Mouse (Mus musculus) liver, embryonic 15.5 days (tissue): ENCODE results near the gene Dnah6. TPM values are rescaled to one million over a fixed set of nuclear protein-coding genes. Genes with fewer than 3 reads are reported as not detected.

Experiments used
- ATAC-seq: fragments of 200-750 bp; cut with Nextera tagmentation; 2 replicates; pipeline ENCODE4 v1.8.0; 2017; ENCODE audit warnings: moderate number of reproducible peaks, mild to moderate bottlenecking, moderate library complexity; ENCODE audit not compliant: insufficient read depth
- H3K27ac ChIP-seq: fragments of 300-500 bp; sonication (generic); replicated peaks from 2 replicates; pipeline ENCODE4 v1.5.1; 2015; ENCODE audit warnings: mild to moderate bottlenecking, inconsistent platforms
- H3K27me3 ChIP-seq: fragments of 300-500 bp; sonication (generic); 2 replicates; pipeline ENCODE4 v1.6.1; 2015; ENCODE audit warnings: mild to moderate bottlenecking, inconsistent platforms
- H3K36me3 ChIP-seq: fragments of 300-500 bp; sonication (generic); replicated peaks from 2 replicates; pipeline ENCODE4 v1.6.1; 2015; ENCODE audit warnings: moderate library complexity, mild to moderate bottlenecking, inconsistent platforms
- H3K4me1 ChIP-seq: fragments of 300-500 bp; sonication (generic); replicated peaks from 2 replicates; pipeline ENCODE4 v1.6.1; 2015; ENCODE audit warnings: inconsistent platforms
- H3K4me2 ChIP-seq: fragments of 300-500 bp; sonication (generic); 2 replicates; pipeline ENCODE4 v1.6.1; 2015; ENCODE audit warnings: moderate library complexity, mild to moderate bottlenecking, inconsistent platforms
- H3K4me3 ChIP-seq: fragments of 300-500 bp; sonication (generic); replicated peaks from 2 replicates; pipeline ENCODE4 v1.5.1; 2015; ENCODE audit warnings: mild to moderate bottlenecking, inconsistent platforms
- H3K9ac ChIP-seq: fragments of 300-500 bp; sonication (generic); 2 replicates; pipeline ENCODE4 v1.6.1; 2015; ENCODE audit warnings: moderate library complexity, mild to moderate bottlenecking, inconsistent platforms
- H3K9me3 ChIP-seq: fragments of 300-500 bp; sonication (generic); replicated peaks from 2 replicates; pipeline ENCODE4 v1.6.1; 2016; ENCODE audit warnings: inconsistent platforms
- WGBS: fragments of 180-500 bp; shearing (Covaris S2); methylation state at CpG from one replicate; pipeline ENCODE4 v1.1.7; 2015; ENCODE audit warnings: mixed read lengths; ENCODE audit not compliant: insufficient replicate concordance; 5-methylcytosine and 5-hydroxymethylcytosine counted together
- polyA plus RNA-seq: library from polyadenylated mRNA; unstranded; fragments of >200 nt; fragmentation: Nextera tagmentation; extraction: Ambion mirVana; gene quantifications from 2 replicates; pipeline ENCODE4 v1.2.1, GENCODE M21; 2015

The Dnah6 gene
- polyA plus RNA-seq, 1 experiment from 2014 or later, result 0.01 TPM

GRCm38 (mm10) chr6:72993054-72993687, 228.3 kb downstream of the Dnah6 start:
- peaks cover 6% of the 10 kb centered on the region; the same call in 1 of the 2 replicates for H3K4me1 ChIP-seq
- no peak for ATAC-seq
- H3K36me3 ChIP-seq, result no peaks in the 10 kb centered on the region
- WGBS, result 28% methylated on average over 8 of the region's 8 CpGs
- H3K9ac ChIP-seq, result no peak overlapping the region
- no peaks in the 10 kb centered on the region for H3K9me3 ChIP-seq
- no peak overlapping the region for H3K4me2 ChIP-seq
- H3K27me3 ChIP-seq, result no peaks in the 10 kb centered on the region
- no peak overlapping the region for H3K27ac ChIP-seq
- no peak overlapping the region for H3K4me3 ChIP-seq

GRCm38 (mm10) chr6:72990206-72990605, 231.2 kb downstream of the Dnah6 start:
- WGBS, result 65% methylated on average over 5 of the region's 5 CpGs
- ATAC-seq, result no peak
- H3K4me2 ChIP-seq, result no peak overlapping the region
- no peak overlapping the region for H3K9ac ChIP-seq
- no peaks in the 10 kb centered on the region for H3K27me3 ChIP-seq
- no peak overlapping the region for H3K4me3 ChIP-seq
- H3K27ac ChIP-seq, result no peak overlapping the region
- peaks cover 6% of the 10 kb centered on the region; the same call in 1 of the 2 replicates for H3K4me1 ChIP-seq
- H3K9me3 ChIP-seq, result no peaks in the 10 kb centered on the region
- no peaks in the 10 kb centered on the region for H3K36me3 ChIP-seq

- H3K9ac ChIP-seq, result no peak overlapping the region
- H3K4me2 ChIP-seq, result no peak overlapping the region
- WGBS, result 39% methylated on average over 7 of the region's 7 CpGs
- H3K27ac ChIP-seq, result no peak overlapping the region
- ATAC-seq, result no peak
- H3K9me3 ChIP-seq, result no peaks in the 10 kb centered on the region
- no peaks in the 10 kb centered on the region for H3K36me3 ChIP-seq
- no peaks in the 10 kb centered on the region for H3K27me3 ChIP-seq
- peaks cover 6% of the 10 kb centered on the region; the same call in 1 of the 2 replicates for H3K4me1 ChIP-seq
- H3K4me3 ChIP-seq, result no peak overlapping the region
Observed at GRCm38 (mm10) chr6:72989028-72989736, 232.3 kb downstream of the Dnah6 start.

- H3K36me3 ChIP-seq, result no peaks in the 10 kb centered on the region
- H3K27ac ChIP-seq, result no peak overlapping the region
- no peaks in the 10 kb centered on the region for H3K4me1 ChIP-seq
- H3K4me3 ChIP-seq, result no peak overlapping the region
- ATAC-seq, result no peak
- no peak overlapping the region for H3K9ac ChIP-seq
- H3K27me3 ChIP-seq, result no peaks in the 10 kb centered on the region
- 68% methylated on average over 4 of the region's 4 CpGs for WGBS
- no peaks in the 10 kb centered on the region for H3K9me3 ChIP-seq
- no peak overlapping the region for H3K4me2 ChIP-seq
Observed at GRCm38 (mm10) chr6:72982506-72982905, 238.9 kb downstream of the Dnah6 start.

GRCm38 (mm10) chr6:72981851-72982250, 239.6 kb downstream of the Dnah6 start:
- Histone ChIP-seq H3K9me3 (no peaks in the 10 kb centered on the region), H3K27me3 (no peaks in the 10 kb centered on the region), H3K9ac (no peak overlapping the region), H3K36me3 (no peaks in the 10 kb centered on the region), H3K4me2 (no peak overlapping the region), H3K4me3 (no peak overlapping the region), H3K27ac (no peak overlapping the region), H3K4me1 (no peaks in the 10 kb centered on the region)
- WGBS, result 32% methylated on average over 6 of the region's 6 CpGs
- ATAC-seq, result no peak

GRCm38 (mm10) chr6:72981124-72981651, 240.3 kb downstream of the Dnah6 start:
- Histone ChIP-seq H3K27me3 (no peaks in the 10 kb centered on the region), H3K9me3 (no peaks in the 10 kb centered on the region), H3K27ac (no peak overlapping the region), H3K9ac (no peak overlapping the region), H3K4me2 (no peak overlapping the region), H3K4me1 (no peaks in the 10 kb centered on the region), H3K36me3 (no peaks in the 10 kb centered on the region), H3K4me3 (no peak overlapping the region)
- no peak for ATAC-seq
- WGBS, result 46% methylated on average over 9 of the region's 9 CpGs

- no peak for ATAC-seq
- H3K27ac ChIP-seq, result no peak overlapping the region
- no peaks in the 10 kb centered on the region for H3K9me3 ChIP-seq
- no peaks in the 10 kb centered on the region for H3K27me3 ChIP-seq
- no peaks in the 10 kb centered on the region for H3K36me3 ChIP-seq
- no peak overlapping the region for H3K4me2 ChIP-seq
- no peak overlapping the region for H3K4me3 ChIP-seq
- H3K9ac ChIP-seq, result no peak overlapping the region
- 70% methylated on average over 2 of the region's 2 CpGs for WGBS
- no peaks in the 10 kb centered on the region for H3K4me1 ChIP-seq
Observed at GRCm38 (mm10) chr6:72976866-72977265, 244.6 kb downstream of the Dnah6 start.

- Histone ChIP-seq H3K36me3 (no peaks in the 10 kb centered on the region), H3K27me3 (no peaks in the 10 kb centered on the region), H3K4me2 (no peak overlapping the region), H3K4me1 (no peaks in the 10 kb centered on the region), H3K4me3 (no peak overlapping the region), H3K9ac (no peak overlapping the region), H3K27ac (no peak overlapping the region), H3K9me3 (no peaks in the 10 kb centered on the region)
- WGBS, result 43% methylated on average over 3 of the region's 3 CpGs
- no peak for ATAC-seq
Observed at GRCm38 (mm10) chr6:72971074-72971473, 250.4 kb downstream of the Dnah6 start.

- H3K4me2 ChIP-seq, result no peak overlapping the region
- H3K27ac ChIP-seq, result no peak overlapping the region
- no peaks in the 10 kb centered on the region for H3K9me3 ChIP-seq
- ATAC-seq, result no peak
- WGBS, result 69% methylated on average over 3 of the region's 3 CpGs
- no peaks in the 10 kb centered on the region for H3K36me3 ChIP-seq
- H3K4me3 ChIP-seq, result no peak overlapping the region
- no peaks in the 10 kb centered on the region for H3K27me3 ChIP-seq
- H3K9ac ChIP-seq, result no peak overlapping the region
- no peaks in the 10 kb centered on the region for H3K4me1 ChIP-seq
Observed at GRCm38 (mm10) chr6:72969787-72970186, 251.7 kb downstream of the Dnah6 start.
